Mouse (Mus musculus) testis, adult 2 months (tissue): ENCODE data around the gene Grap2. TPM values are rescaled to one million over a fixed set of nuclear protein-coding genes. Genes with fewer than 3 reads are reported as not detected.

Source experiments
- H3K27ac ChIP-seq: fragments of 200-500 bp; 2 replicates; pipeline ENCODE4 v1.5.1; 2012; ENCODE audit warnings: low read depth, low read length; ENCODE audit not compliant: control insufficient read depth, insufficient read depth
- H3K27me3 ChIP-seq: fragments of 200-500 bp; 2 replicates; pipeline ENCODE4 v1.6.1; 2012; ENCODE audit warnings: mild to moderate bottlenecking, low read length, moderate library complexity; ENCODE audit not compliant: control insufficient read depth, insufficient read depth
- H3K36me3 ChIP-seq: fragments of 200-500 bp; 2 replicates; pipeline ENCODE4 v1.6.1; 2012; ENCODE audit warnings: mild to moderate bottlenecking, low read length; ENCODE audit not compliant: control insufficient read depth, insufficient read depth
- H3K4me1 ChIP-seq: fragments of 200-500 bp; 2 replicates; pipeline ENCODE4 v1.6.1; 2012; ENCODE audit warnings: low read length; ENCODE audit not compliant: control insufficient read depth, insufficient read depth
- H3K4me3 ChIP-seq: fragments of 200-500 bp; 2 replicates; pipeline ENCODE4 v1.5.1; 2012; ENCODE audit warnings: low read depth, mild to moderate bottlenecking, low read length, moderate library complexity, mixed read lengths; ENCODE audit not compliant: control insufficient read depth
- CTCF ChIP-seq: fragments of 200-500 bp; IDR thresholded peaks from 2 replicates; pipeline ENCODE4 v1.5.1; 2012; ENCODE audit warnings: low read depth, mild to moderate bottlenecking, inconsistent platforms, low read length, moderate library complexity; ENCODE audit not compliant: control insufficient read depth, insufficient read depth, insufficient replicate concordance
- POLR2A ChIP-seq: fragments of 200-500 bp; IDR thresholded peaks from 2 replicates; pipeline ENCODE4 v1.6.1; 2012; ENCODE audit warnings: low read depth, mild to moderate bottlenecking, inconsistent platforms, low read length, moderate library complexity; ENCODE audit not compliant: control insufficient read depth
- polyA plus RNA-seq: library from polyadenylated mRNA; depleted of rRNA; stranded (reverse); fragments of >200 nt; gene quantifications from 2 replicates; pipeline ENCODE4 v1.2.3, GENCODE M21; 2012

The Grap2 gene
- polyA plus RNA-seq, 1 experiment, result 1.9 TPM

GRCm38 (mm10) chr15:80559978-80560377 lies 12.4 kb upstream of the Grap2 start:
- peaks cover 5% of the 10 kb centered on the region; the same call in 1 of the 2 replicates for H3K4me1 ChIP-seq
- peaks cover 2% of the 10 kb centered on the region; the same call in 1 of the 2 replicates for H3K36me3 ChIP-seq
- no peak overlapping the region for H3K27ac ChIP-seq
- no peak overlapping the region for H3K4me3 ChIP-seq
- H3K27me3 ChIP-seq, result no peaks in the 10 kb centered on the region
- TF ChIP-seq CTCF, result no peak
- TF ChIP-seq POLR2A, result no peak

- Histone ChIP-seq H3K4me3 (no peak overlapping the region), H3K27me3 (no peaks in the 10 kb centered on the region), H3K36me3 (peaks cover 2% of the 10 kb centered on the region; the same call in 1 of the 2 replicates), H3K27ac (no peak overlapping the region), H3K4me1 (peaks cover 8% of the 10 kb centered on the region)
- TF ChIP-seq POLR2A (no peak), CTCF (no peak)
Observed at GRCm38 (mm10) chr15:80560646-80561580, 11.5 kb upstream of the Grap2 start.

- H3K4me1 ChIP-seq, result peaks cover 8% of the 10 kb centered on the region
- H3K36me3 ChIP-seq, result peaks cover 2% of the 10 kb centered on the region; the same call in 1 of the 2 replicates
- H3K27me3 ChIP-seq, result no peaks in the 10 kb centered on the region
- TF ChIP-seq POLR2A (no peak), CTCF (no peak)
- no peak overlapping the region for H3K4me3 ChIP-seq
- H3K27ac ChIP-seq, result no peak overlapping the region
Observed at GRCm38 (mm10) chr15:80562446-80562845, 9.9 kb upstream of the Grap2 start.

- no peak overlapping the region for H3K27ac ChIP-seq
- H3K36me3 ChIP-seq, result peaks cover 2% of the 10 kb centered on the region; the same call in 1 of the 2 replicates
- H3K4me3 ChIP-seq, result no peak overlapping the region
- H3K27me3 ChIP-seq, result no peaks in the 10 kb centered on the region
- TF ChIP-seq POLR2A, result no peak
- no peak; the same call in 1 of the 2 replicates for TF ChIP-seq CTCF
- peaks cover 8% of the 10 kb centered on the region for H3K4me1 ChIP-seq
Observed at GRCm38 (mm10) chr15:80563634-80564208, 8.7 kb upstream of the Grap2 start.

GRCm38 (mm10) chr15:80565106-80565665 lies 7.2 kb upstream of the Grap2 start, which contains the start of gene Enthd1:
Enthd1 (minus strand) TSS chr15:80565156.
- Histone ChIP-seq H3K27ac (peak within 1 kb of the TSS; percentile 18; the same call in 1 of the 2 replicates), H3K36me3 (no peaks in the 10 kb centered on the region), H3K4me3 (peak within 1 kb of the TSS; percentile 87), H3K4me1 (peaks cover 8% of the 10 kb centered on the region), H3K27me3 (no peaks in the 10 kb centered on the region)
- TF ChIP-seq CTCF, result no peak
- TF ChIP-seq POLR2A, result peak; percentile 49; the same call in 1 of the 2 replicates

GRCm38 (mm10) chr15:80566696-80567095 lies 5.7 kb upstream of the Grap2 start:
- Histone ChIP-seq H3K36me3 (no peaks in the 10 kb centered on the region), H3K4me1 (peaks cover 8% of the 10 kb centered on the region), H3K27ac (no peak overlapping the region), H3K4me3 (no peak overlapping the region), H3K27me3 (no peaks in the 10 kb centered on the region)
- no peak for TF ChIP-seq POLR2A
- no peak for TF ChIP-seq CTCF

- H3K4me3 ChIP-seq, result no peak overlapping the region
- H3K36me3 ChIP-seq, result no peaks in the 10 kb centered on the region
- no peaks in the 10 kb centered on the region for H3K27me3 ChIP-seq
- H3K27ac ChIP-seq, result no peak overlapping the region
- no peak for TF ChIP-seq CTCF
- TF ChIP-seq POLR2A, result no peak
- peaks cover 8% of the 10 kb centered on the region for H3K4me1 ChIP-seq
Observed at GRCm38 (mm10) chr15:80567139-80567538, 5.3 kb upstream of the Grap2 start.
